Mouse (Mus musculus) neural tube, embryonic 14.5 days (tissue): ENCODE measurements around the gene Marco. TPM values are rescaled to one million over a fixed set of nuclear protein-coding genes. Genes with fewer than 3 reads are reported as not detected.

ENCODE experiments used
- ATAC-seq: fragments of 200-750 bp; cut with Nextera tagmentation; 2 replicates; pipeline ENCODE4 v1.8.0; 2017; ENCODE audit warnings: low read depth, mild to moderate bottlenecking, moderate TSS enrichment, moderate library complexity
- H3K27ac ChIP-seq: fragments of 300-500 bp; sonication (generic); 2 replicates; pipeline ENCODE4 v1.5.1; 2014; ENCODE audit warnings: low read depth, mild to moderate bottlenecking, control low read depth, low read length, moderate library complexity, mixed read lengths
- H3K27me3 ChIP-seq: fragments of 300-500 bp; sonication (generic); 2 replicates; pipeline ENCODE4 v1.6.1; 2014; ENCODE audit warnings: low read length; ENCODE audit not compliant: control insufficient read depth, insufficient read depth
- H3K36me3 ChIP-seq: fragments of 300-500 bp; sonication (generic); 2 replicates; pipeline ENCODE4 v1.6.1; 2014; ENCODE audit warnings: low read length, mixed read lengths; ENCODE audit not compliant: control insufficient read depth, insufficient read depth
- H3K4me1 ChIP-seq: fragments of 300-500 bp; sonication (generic); 2 replicates; pipeline ENCODE4 v1.6.1; 2014; ENCODE audit warnings: low read length; ENCODE audit not compliant: control insufficient read depth, insufficient read depth
- H3K4me2 ChIP-seq: fragments of 300-500 bp; sonication (generic); 2 replicates; pipeline ENCODE4 v1.6.1; 2014; ENCODE audit warnings: mild to moderate bottlenecking, low read depth, low read length, control low read depth
- H3K4me3 ChIP-seq: fragments of 300-500 bp; sonication (generic); 2 replicates; pipeline ENCODE4 v1.5.1; 2014; ENCODE audit warnings: low read depth, low read length, control low read depth, mixed read lengths
- H3K9ac ChIP-seq: fragments of 300-500 bp; sonication (generic); replicated peaks from 2 replicates; pipeline ENCODE4 v1.6.1; 2014; ENCODE audit warnings: low read depth, mild to moderate bottlenecking, control low read depth, low read length, mixed read lengths
- H3K9me3 ChIP-seq: fragments of 300-500 bp; sonication (generic); 2 replicates; pipeline ENCODE4 v1.6.1; 2016; ENCODE audit warnings: low read length; ENCODE audit not compliant: control insufficient read depth
- WGBS: fragments of 180-500 bp; shearing (Covaris S2); extraction: QIAGEN DNeasy Blood & Tissue Kit; methylation state at CpG from one replicate; pipeline ENCODE4 v1.1.7; 2014; 5-methylcytosine and 5-hydroxymethylcytosine counted together
- polyA plus RNA-seq: library from polyadenylated mRNA; unstranded; fragments of >200 nt; fragmentation: Nextera tagmentation; extraction: Ambion mirVana; gene quantifications from 2 replicates; pipeline ENCODE4 v1.2.1, GENCODE M21; 2014

Marco gene
- polyA plus RNA-seq = not detected in 2 replicates

DNA sequence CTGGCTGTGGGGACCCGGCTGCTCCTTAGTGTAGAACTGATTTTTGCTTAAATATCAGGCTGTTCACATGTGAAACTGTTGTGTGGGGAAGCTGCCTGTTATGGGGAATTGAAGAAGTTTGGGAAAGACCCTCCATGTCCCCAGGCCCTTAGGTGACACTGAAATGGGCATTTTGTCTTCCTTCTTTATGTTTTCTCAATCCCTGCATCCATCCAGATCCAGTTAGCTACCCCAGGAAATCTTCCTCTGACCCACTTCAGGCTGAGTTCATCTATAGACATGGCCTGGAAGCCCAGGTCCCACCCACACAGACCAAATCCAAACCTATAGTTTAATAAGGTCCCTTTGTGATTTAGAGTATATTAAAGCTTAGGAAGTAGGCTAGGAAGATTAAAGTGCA is at the start of gene Marco:
TSS of gene Marco (minus strand) at position 101 of the 400 bp plus-strand sequence.
- no peaks in the 10 kb centered on the region for H3K9me3 ChIP-seq
- ATAC-seq = no peak
- no peak within 1 kb of the TSS for H3K4me2 ChIP-seq
- H3K4me1 ChIP-seq = no peaks in the 10 kb centered on the region
- no peaks in the 10 kb centered on the region for H3K36me3 ChIP-seq
- H3K27me3 ChIP-seq = no peaks in the 10 kb centered on the region
- H3K27ac ChIP-seq = no peak within 1 kb of the TSS
- H3K4me3 ChIP-seq = no peak within 1 kb of the TSS
- no peak within 1 kb of the TSS for H3K9ac ChIP-seq
- 76% methylated on average over 1 of the region's 1 CpGs for WGBS

DNA sequence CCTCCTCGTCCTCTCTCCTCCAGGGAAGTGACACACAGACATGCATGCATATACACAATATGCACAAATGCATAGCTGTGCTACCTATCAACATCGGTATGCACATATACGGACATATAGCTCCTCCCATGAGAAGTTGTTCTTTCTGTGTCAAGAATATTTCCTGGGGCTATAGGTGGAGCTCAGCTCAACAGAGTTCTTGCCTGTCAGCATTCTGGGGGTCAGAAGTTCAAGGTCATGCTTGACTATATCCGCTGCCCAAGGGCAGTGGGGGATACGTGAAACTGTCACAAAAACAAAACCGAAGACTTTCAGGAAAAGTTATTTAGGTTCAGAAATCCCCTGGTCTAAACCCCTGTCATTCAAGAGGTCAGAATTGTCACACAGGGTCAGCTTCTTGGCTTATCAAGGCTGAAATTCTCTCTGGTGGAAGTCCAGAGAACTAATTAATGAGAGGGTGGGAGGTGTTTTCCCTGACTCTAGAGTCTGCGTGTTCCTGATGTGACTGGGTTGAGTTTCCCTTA is 34.7 kb upstream of the Marco start:
- Histone ChIP-seq H3K9ac (no peak overlapping the region), H3K4me3 (no peak overlapping the region), H3K27ac (no peak overlapping the region), H3K4me2 (no peak overlapping the region), H3K9me3 (no peaks in the 10 kb centered on the region), H3K4me1 (no peaks in the 10 kb centered on the region), H3K27me3 (no peaks in the 10 kb centered on the region), H3K36me3 (no peaks in the 10 kb centered on the region)
- no peak for ATAC-seq
- 86% methylated on average over 7 of the region's 7 CpGs for WGBS

DNA sequence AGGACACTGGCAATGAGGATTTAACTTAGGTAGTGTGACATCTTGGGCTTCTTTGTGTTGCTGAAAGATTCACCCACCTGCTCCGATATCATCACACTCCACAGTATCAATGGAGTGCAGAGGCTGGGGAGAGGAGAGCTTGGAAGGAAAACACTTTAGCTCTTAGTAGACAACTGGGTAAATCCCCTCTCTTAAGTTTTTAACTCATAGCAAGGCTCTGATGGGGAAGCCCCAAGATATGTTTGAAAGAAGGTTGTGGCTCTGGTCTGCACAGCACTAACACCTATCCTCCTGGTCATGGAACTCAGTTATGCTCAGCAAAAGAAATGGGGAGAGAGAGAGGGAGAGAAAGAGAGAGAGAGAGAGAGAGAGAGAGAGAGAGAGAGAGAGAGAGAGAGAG is 32.2 kb upstream of the Marco start:
- no peak for ATAC-seq
- H3K4me2 ChIP-seq = no peak overlapping the region
- H3K4me1 ChIP-seq = no peaks in the 10 kb centered on the region

DNA sequence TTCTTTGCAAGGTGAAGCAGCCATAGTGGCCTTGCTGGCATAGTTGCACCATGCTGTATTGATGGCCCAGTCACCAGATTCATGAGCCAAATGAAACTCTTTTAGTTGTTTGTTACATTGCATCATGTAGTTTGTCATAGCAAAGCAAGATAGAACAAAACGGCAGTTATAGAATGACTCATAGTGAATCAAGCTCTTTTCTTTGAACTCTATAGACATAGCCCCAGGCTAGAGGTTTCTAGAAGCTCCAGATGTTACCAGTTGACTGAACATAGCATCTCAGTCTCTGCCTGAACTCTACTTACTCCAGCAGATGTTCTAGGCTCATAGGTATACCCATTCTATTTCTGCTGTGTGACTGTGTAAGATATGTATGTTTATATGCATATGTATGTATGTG is 31.1 kb upstream of the Marco start:
- Histone ChIP-seq H3K36me3 (no peaks in the 10 kb centered on the region), H3K4me1 (no peaks in the 10 kb centered on the region), H3K9me3 (no peaks in the 10 kb centered on the region), H3K4me2 (no peak overlapping the region), H3K27ac (no peak overlapping the region), H3K4me3 (no peak overlapping the region), H3K9ac (no peak overlapping the region), H3K27me3 (no peaks in the 10 kb centered on the region)
- 93% methylated on average over 1 of the region's 1 CpGs for WGBS
- no peak for ATAC-seq

More for the DNA sequence above, 32.2 kb upstream of the Marco start:
- Histone ChIP-seq H3K4me3 (no peak overlapping the region), H3K27ac (no peak overlapping the region), H3K9me3 (no peaks in the 10 kb centered on the region), H3K27me3 (no peaks in the 10 kb centered on the region), H3K9ac (no peak overlapping the region), H3K36me3 (no peaks in the 10 kb centered on the region)
- 90% methylated on average over 1 of the region's 1 CpGs for WGBS

DNA sequence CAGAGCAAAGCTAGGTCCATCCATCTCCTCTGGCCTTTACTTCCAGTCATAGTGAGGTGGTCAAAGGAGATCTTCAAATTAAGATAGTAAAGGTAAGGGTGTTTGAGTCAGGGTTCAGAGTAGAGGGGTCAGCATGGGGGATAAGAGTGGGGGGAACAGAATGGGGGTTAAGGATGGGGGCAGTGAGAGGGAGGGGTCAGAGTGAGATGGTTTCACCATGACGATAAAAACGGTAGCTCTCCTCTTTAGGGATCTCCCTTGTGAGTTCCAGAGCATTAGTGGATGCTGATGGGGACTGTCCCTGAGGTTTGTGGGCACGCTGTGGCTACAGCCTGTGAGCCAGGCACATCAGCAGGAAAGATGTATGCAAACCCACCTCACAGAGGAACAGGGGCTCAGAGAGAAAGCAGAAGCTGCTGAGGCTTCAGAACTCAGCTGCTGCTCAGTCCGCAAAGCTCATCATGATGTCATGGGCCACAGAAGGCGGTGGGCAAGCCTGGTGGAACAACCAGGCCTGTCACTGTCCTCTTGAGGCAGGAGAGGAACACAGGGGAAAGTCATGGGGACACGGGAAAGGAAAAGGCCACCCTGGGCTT is 27.6 kb upstream of the Marco start:
- no peak for ATAC-seq
- Histone ChIP-seq H3K4me3 (no peak overlapping the region), H3K9ac (no peak overlapping the region), H3K4me2 (no peak overlapping the region), H3K4me1 (no peaks in the 10 kb centered on the region), H3K36me3 (no peaks in the 10 kb centered on the region), H3K9me3 (no peaks in the 10 kb centered on the region), H3K27ac (no peak overlapping the region), H3K27me3 (no peaks in the 10 kb centered on the region)
- 80% methylated on average over 6 of the region's 6 CpGs for WGBS

DNA sequence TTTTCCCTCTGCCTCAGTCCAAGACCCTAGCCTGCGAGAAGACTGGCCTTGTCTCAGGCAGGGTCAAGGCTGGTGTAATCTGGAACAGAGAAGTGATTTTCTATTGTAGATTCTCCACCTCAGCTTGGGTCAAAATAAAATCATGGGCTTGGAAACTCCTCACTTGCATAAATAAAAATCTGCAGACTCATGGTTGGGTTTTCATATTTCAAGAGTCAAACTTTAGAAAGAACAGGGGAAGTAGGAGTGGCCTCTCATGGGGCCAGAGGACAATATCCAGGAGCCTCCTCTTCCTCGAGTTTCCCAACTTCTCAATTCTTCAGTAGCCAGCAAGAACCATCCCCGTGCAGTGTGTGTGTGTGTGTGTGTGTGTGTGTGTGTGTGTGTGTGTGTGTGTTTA is 26.9 kb upstream of the Marco start:
- H3K4me2 ChIP-seq = no peak overlapping the region
- no peak overlapping the region for H3K27ac ChIP-seq
- no peaks in the 10 kb centered on the region for H3K36me3 ChIP-seq
- H3K4me1 ChIP-seq = no peaks in the 10 kb centered on the region
- no peaks in the 10 kb centered on the region for H3K9me3 ChIP-seq
- H3K4me3 ChIP-seq = no peak overlapping the region
- no peak for ATAC-seq
- H3K9ac ChIP-seq = no peak overlapping the region
- no peaks in the 10 kb centered on the region for H3K27me3 ChIP-seq
- 90% methylated on average over 3 of the region's 3 CpGs for WGBS

DNA sequence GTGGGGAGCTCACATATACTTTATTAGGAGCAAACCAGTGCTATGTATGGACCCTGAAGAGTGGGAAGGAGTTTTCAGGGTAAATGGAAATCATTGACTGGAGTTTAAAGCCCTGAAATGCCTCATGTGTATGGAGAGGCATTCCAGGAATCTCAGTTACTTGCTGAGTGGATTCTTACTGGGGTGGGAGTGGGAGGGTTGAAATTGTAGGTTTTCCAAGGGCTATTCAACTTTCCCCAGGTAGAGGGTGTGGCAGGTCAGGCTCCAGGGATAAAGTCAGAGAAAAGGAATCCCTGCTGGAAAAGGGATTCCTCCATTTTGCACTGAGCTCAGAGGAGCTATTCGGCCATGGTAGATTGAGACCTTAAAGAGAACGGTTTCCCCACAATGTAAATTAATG is 25.1 kb upstream of the Marco start:
- H3K4me2 ChIP-seq = no peak overlapping the region
- H3K4me3 ChIP-seq = no peak overlapping the region
- H3K9me3 ChIP-seq = no peaks in the 10 kb centered on the region
- whole genome bisulfite sequencing = 88% methylated on average over 2 of the region's 2 CpGs
- no peaks in the 10 kb centered on the region for H3K4me1 ChIP-seq
- no peak overlapping the region for H3K9ac ChIP-seq
- H3K36me3 ChIP-seq = no peaks in the 10 kb centered on the region
- ATAC-seq = no peak
- H3K27ac ChIP-seq = no peak overlapping the region
- no peaks in the 10 kb centered on the region for H3K27me3 ChIP-seq

DNA sequence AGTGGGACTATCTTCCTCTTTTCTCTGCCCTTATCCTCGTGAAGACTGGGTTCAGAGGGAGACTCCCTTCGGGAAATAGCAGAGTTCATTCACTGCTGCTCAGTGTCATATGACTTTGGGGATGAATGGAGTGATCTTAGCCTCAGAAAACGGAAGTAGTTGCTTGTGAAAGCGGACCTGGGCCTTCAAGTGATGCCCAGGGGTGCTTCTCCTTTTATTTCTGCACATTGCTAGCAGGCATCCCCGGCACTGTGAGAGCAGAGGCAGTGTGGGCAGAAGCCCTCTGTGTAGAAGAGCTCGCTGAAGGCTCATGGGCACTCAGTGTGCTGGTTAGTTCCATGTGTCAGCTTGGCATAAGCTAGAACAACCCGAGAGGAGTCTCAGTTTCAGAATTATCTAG is 12.8 kb upstream of the Marco start:
- no peaks in the 10 kb centered on the region for H3K27me3 ChIP-seq
- no peaks in the 10 kb centered on the region for H3K9me3 ChIP-seq
- no peak for ATAC-seq
- no peak overlapping the region for H3K9ac ChIP-seq
- H3K4me2 ChIP-seq = no peak overlapping the region
- H3K36me3 ChIP-seq = no peaks in the 10 kb centered on the region
- 79% methylated on average over 7 of the region's 7 CpGs for WGBS
- no peak overlapping the region for H3K27ac ChIP-seq
- no peaks in the 10 kb centered on the region for H3K4me1 ChIP-seq
- no peak overlapping the region for H3K4me3 ChIP-seq

DNA sequence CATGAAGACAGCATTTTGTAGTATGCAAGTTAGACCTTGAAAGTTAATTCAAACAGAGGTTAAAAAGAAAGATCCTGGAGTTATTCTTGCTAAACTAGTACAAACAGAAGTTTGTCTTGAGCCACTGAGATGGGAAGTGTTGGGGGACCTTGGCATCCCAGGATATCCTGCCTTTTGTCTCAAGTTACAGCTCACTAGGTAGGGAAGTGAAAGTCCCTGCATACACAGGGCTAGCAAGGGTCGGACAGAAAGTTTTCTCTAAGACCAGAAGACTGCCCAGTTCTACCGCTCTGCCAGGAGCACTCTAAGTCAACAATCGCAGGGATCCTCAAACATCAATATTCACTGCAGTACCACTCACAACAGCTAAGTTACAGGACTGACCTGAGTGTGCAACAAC is 5.5 kb upstream of the Marco start:
- Histone ChIP-seq H3K4me1 (no peaks in the 10 kb centered on the region), H3K9me3 (no peaks in the 10 kb centered on the region), H3K4me2 (no peak overlapping the region), H3K36me3 (no peaks in the 10 kb centered on the region), H3K27me3 (no peaks in the 10 kb centered on the region), H3K27ac (no peak overlapping the region), H3K4me3 (no peak overlapping the region), H3K9ac (no peak overlapping the region)
- 75% methylated on average over 3 of the region's 3 CpGs for WGBS
- ATAC-seq = no peak
